Mouse (Mus musculus): ENCODE data around the gene Rreb1. TPM values are rescaled to one million over a fixed set of nuclear protein-coding genes. Genes with fewer than 3 reads are reported as not detected.

The Rreb1 gene
- polyA plus RNA-seq, 1 experiment from 2014 or later, result 4.4 TPM

DNA sequence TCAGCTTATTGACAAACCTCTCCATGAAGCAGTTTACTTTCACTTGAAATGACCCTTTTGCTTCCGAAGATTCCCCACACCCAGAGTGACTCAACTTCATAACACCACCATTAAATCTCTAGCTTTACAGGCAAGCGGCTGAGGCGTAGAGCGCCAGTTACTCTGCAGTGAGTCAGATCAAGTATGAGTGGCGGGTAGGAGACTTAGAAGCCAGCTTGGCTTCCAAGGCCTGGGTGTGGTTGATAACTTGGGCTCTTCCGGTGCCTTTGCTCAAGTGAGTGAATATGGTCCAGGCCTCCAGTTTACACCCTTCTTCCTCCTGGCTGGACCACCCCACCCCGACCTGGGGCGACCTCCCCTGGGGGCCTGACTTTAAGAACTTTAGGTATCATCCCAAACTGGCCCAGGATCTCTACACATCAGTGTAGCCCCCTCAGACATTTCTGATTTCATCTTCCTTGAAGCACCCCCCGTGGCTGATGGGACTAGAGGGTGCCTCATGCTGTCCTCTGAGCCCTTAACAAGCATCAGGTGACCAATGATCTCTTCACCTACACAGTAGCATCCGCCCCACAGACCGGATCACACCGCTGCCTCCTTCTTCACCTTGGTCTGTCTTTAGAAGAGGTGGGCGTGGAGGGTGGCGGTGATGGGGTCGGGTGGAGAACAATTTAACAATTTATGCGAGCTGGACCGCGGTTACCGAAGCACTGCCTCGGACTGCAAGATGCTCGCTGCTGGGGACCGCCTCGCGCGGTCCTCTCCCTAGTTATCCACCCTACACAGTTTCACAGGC lies 651 bp upstream of the Rreb1 start:
- Histone ChIP-seq H3K27me3 (ENCODE audit: insufficient read depth, low read length) (no peaks in the 10 kb centered on the region), H3K36me3 (replicated peaks; ENCODE audit: insufficient read depth, low read length) (no peaks in the 10 kb centered on the region), H3K4me2 (ENCODE audit: low read depth, low read length) (peak overlapping the region; percentile 89), H3K9me3 (ENCODE audit: low read length) (no peaks in the 10 kb centered on the region), H3K9ac (replicated peaks) (peak overlapping the region; percentile 68), H3K27ac (ENCODE audit: low read depth) (no peak overlapping the region), H3K4me1 (ENCODE audit: insufficient read depth) (peaks cover 20% of the 10 kb centered on the region), H3K4me3 (ENCODE audit: low read depth, low read length) (peak overlapping the region; percentile 68)
- ATAC-seq (0 out of 2 replicates have a peak, but pooled peaks have one; percentile 12), DNase-seq (no peak)
- TF ChIP-seq EP300 (IDR thresholded peaks at IDR 0.05; ENCODE audit: low read depth) (no peak), CTCF (IDR thresholded peaks at IDR 0.05; ENCODE audit: low read depth) (no peak)
- WGBS (ENCODE audit: insufficient replicate concordance), result 23% methylated on average over 25 of the region's 25 CpGs

DNA sequence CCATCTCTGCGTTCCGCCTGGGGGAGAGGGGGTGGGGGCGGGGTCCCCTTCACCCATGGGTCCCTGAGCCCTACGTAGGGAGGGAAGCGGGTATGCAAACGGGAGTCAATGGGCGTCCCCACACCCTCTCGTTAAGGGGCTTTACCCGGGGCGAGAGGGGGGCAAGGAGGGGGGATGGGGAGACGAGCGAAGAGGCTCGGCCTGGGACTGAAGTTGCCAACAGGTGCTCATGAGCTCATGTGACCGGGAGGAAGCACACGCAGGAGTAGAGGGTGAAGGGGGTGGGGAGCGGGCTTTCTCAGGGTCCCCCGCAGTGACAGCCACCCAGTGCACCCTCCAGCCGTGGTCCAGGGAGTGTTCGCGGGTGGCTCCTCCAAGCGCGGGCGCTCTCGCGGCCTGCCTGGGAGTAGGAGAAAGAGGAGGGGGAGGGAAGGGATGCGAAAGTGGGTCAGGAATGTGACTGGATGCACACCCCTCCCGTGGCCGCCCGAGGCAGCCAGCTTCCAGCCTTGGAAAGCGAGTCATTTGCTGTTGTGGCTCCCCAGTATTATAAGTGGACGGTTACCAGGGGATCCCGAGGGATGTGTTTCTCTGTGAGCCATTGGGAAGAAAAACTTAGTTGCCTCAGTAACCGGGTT lies 513 bp downstream of the Rreb1 start:
- Histone ChIP-seq H3K4me3 (ENCODE audit: low read depth, low read length) (peak overlapping the region; percentile 68), H3K36me3 (replicated peaks; ENCODE audit: insufficient read depth, low read length) (no peaks in the 10 kb centered on the region), H3K9me3 (ENCODE audit: low read length) (no peaks in the 10 kb centered on the region), H3K27me3 (ENCODE audit: insufficient read depth, low read length) (no peaks in the 10 kb centered on the region), H3K27ac (ENCODE audit: low read depth) (peak overlapping the region; percentile 70), H3K9ac (replicated peaks) (peak overlapping the region; percentile 68), H3K4me1 (ENCODE audit: insufficient read depth) (peaks cover 20% of the 10 kb centered on the region), H3K4me2 (ENCODE audit: low read depth, low read length) (peak overlapping the region; percentile 89)
- under 1% methylated on average over 30 of the region's 33 CpGs for WGBS (ENCODE audit: insufficient replicate concordance)
- ATAC-seq (peak; percentile 47; the same call in 1 of the 2 replicates), DNase-seq (peak; percentile 45)
- TF ChIP-seq CTCF (IDR thresholded peaks at IDR 0.05; ENCODE audit: low read depth) (no peak), EP300 (IDR thresholded peaks at IDR 0.05; ENCODE audit: low read depth) (no peak)

DNA sequence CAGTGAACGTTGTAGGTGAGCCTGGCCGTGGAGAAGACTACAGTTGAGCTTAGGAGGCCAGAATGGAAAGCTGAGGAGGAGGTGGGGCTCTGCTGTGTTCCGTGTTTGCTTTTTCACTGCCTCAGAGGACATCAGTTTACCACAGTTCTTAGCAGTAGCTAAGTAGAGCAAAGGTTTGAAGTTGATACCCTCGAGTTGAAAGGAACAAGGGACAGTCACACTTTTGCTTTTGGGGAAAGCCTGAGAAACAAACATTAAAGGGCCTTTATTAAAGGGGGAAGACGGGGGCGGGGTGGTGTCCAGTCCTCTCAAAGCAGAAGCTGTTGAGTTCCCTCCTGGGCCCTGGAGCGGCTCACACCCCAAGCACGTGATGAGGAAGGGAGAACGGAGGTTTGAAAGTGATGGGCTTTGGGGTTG lies 1.1 kb downstream of the Rreb1 start:
- H3K9ac ChIP-seq (replicated peaks), result peak overlapping the region; percentile 68
- DNase-seq (peak; percentile 39), ATAC-seq (peak; percentile 35; the same call in 1 of the 2 replicates)
- peak overlapping the region; percentile 70 for H3K27ac ChIP-seq (ENCODE audit: low read depth)
- H3K4me1 ChIP-seq (ENCODE audit: insufficient read depth), result peaks cover 20% of the 10 kb centered on the region
- TF ChIP-seq EP300 (IDR thresholded peaks at IDR 0.05; ENCODE audit: low read depth) (no peak), CTCF (IDR thresholded peaks at IDR 0.05; ENCODE audit: low read depth) (no peak)
- no peaks in the 10 kb centered on the region for H3K36me3 ChIP-seq (replicated peaks; ENCODE audit: insufficient read depth, low read length)
- WGBS (ENCODE audit: insufficient replicate concordance), result 3% methylated on average over 9 of the region's 9 CpGs
- H3K4me3 ChIP-seq (ENCODE audit: low read depth, low read length), result peak overlapping the region; percentile 68
- H3K4me2 ChIP-seq (ENCODE audit: low read depth, low read length), result peak overlapping the region; percentile 89
- H3K27me3 ChIP-seq (ENCODE audit: insufficient read depth, low read length), result no peaks in the 10 kb centered on the region
- H3K9me3 ChIP-seq (ENCODE audit: low read length), result no peaks in the 10 kb centered on the region

DNA sequence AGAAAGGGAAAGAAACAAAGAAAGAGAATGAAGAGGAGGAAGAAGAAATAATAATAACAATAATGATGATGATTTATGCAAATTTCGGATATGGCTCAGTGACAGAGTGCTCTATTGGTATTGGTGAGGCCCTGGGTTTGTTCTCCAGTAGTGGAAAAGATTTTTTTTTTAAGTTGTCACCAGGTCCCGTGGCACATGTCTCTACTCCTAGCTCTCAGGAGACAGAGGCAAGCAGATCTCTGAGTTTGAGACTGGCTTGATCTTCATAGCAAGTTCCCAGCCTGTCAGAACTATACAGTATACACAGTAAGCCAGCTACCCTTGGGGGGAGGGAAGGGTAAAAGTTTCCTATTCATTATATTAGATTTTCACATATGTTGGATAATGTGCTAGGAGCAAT lies 3.4 kb downstream of the Rreb1 start:
- Histone ChIP-seq H3K27me3 (ENCODE audit: insufficient read depth, low read length) (no peaks in the 10 kb centered on the region), H3K4me1 (ENCODE audit: insufficient read depth) (peaks cover 20% of the 10 kb centered on the region), H3K27ac (ENCODE audit: low read depth) (no peak overlapping the region), H3K36me3 (replicated peaks; ENCODE audit: insufficient read depth, low read length) (no peaks in the 10 kb centered on the region), H3K9me3 (ENCODE audit: low read length) (no peaks in the 10 kb centered on the region), H3K9ac (replicated peaks) (no peak overlapping the region), H3K4me3 (ENCODE audit: low read depth, low read length) (no peak overlapping the region), H3K4me2 (ENCODE audit: low read depth, low read length) (no peak overlapping the region)
- DNase-seq (no peak), ATAC-seq (no peak)
- no peak for TF ChIP-seq CTCF (IDR thresholded peaks at IDR 0.05; ENCODE audit: low read depth)
- TF ChIP-seq EP300 (IDR thresholded peaks at IDR 0.05; ENCODE audit: low read depth), result no peak
- 76% methylated on average over 2 of the region's 2 CpGs for WGBS (ENCODE audit: insufficient replicate concordance)

DNA sequence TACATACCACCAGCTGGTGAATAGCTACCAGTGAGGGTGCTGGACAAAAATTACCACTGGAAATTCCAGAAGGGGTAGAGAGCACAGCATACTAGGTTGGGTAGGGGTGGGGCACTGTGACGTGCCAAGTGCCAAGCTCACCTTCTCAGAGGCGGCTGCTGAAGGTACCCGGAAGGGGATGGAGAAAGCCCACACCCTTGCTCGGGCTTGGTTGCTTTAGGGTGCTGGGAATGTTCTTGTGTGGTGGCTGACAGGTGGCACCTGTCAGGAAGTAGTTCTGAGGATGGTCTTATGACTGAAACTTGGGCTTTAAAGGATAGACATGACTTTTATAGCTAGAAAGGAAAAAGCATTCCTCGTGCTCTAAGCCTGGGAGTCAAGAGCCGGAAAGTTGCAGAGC lies 3.9 kb downstream of the Rreb1 start:
- H3K27me3 ChIP-seq (ENCODE audit: insufficient read depth, low read length), result no peaks in the 10 kb centered on the region
- H3K9me3 ChIP-seq (ENCODE audit: low read length), result no peaks in the 10 kb centered on the region
- peaks cover 20% of the 10 kb centered on the region for H3K4me1 ChIP-seq (ENCODE audit: insufficient read depth)
- H3K9ac ChIP-seq (replicated peaks), result no peak overlapping the region
- 85% methylated on average over 6 of the region's 6 CpGs for whole genome bisulfite sequencing (ENCODE audit: insufficient replicate concordance)
- no peak overlapping the region for H3K27ac ChIP-seq (ENCODE audit: low read depth)
- no peaks in the 10 kb centered on the region for H3K36me3 ChIP-seq (replicated peaks; ENCODE audit: insufficient read depth, low read length)
- TF ChIP-seq EP300 (IDR thresholded peaks at IDR 0.05; ENCODE audit: low read depth) (no peak), CTCF (IDR thresholded peaks at IDR 0.05; ENCODE audit: low read depth) (no peak)
- H3K4me3 ChIP-seq (ENCODE audit: low read depth, low read length), result no peak overlapping the region
- ATAC-seq (no peak), DNase-seq (no peak)
- H3K4me2 ChIP-seq (ENCODE audit: low read depth, low read length), result no peak overlapping the region

DNA sequence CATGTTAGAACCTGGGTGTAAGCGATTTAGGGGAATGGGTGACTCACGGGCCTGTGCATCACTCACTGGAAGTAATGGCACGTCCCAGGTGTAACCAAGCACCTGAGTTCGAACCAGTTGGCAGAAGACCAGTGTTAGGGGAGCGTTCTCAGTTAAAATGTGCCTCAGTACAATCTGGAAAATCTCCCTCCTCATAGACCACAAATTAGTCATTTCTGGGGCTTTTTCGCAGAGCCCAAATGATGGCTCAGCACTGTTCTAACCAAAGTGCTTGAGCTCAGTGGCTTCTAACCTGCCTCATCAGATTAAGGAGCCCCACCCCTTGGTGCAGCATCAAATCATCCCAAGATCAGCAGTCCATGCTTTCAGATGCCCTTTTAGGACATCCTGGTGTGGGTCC lies 5.5 kb downstream of the Rreb1 start:
- Histone ChIP-seq H3K9ac (replicated peaks) (no peak overlapping the region), H3K36me3 (replicated peaks; ENCODE audit: insufficient read depth, low read length) (no peaks in the 10 kb centered on the region), H3K9me3 (ENCODE audit: low read length) (no peaks in the 10 kb centered on the region), H3K4me3 (ENCODE audit: low read depth, low read length) (no peak overlapping the region), H3K4me2 (ENCODE audit: low read depth, low read length) (no peak overlapping the region), H3K27ac (ENCODE audit: low read depth) (no peak overlapping the region), H3K4me1 (ENCODE audit: insufficient read depth) (peaks cover 10% of the 10 kb centered on the region), H3K27me3 (ENCODE audit: insufficient read depth, low read length) (no peaks in the 10 kb centered on the region)
- WGBS (ENCODE audit: insufficient replicate concordance), result 75% methylated on average over 6 of the region's 6 CpGs
- ATAC-seq, result no peak
- no peak for DNase-seq
- no peak for TF ChIP-seq EP300 (IDR thresholded peaks at IDR 0.05; ENCODE audit: low read depth)

All from liver, postnatal 0 days (tissue).